Mouse (Mus musculus): ENCODE data around the gene Gadl1.

DNA sequence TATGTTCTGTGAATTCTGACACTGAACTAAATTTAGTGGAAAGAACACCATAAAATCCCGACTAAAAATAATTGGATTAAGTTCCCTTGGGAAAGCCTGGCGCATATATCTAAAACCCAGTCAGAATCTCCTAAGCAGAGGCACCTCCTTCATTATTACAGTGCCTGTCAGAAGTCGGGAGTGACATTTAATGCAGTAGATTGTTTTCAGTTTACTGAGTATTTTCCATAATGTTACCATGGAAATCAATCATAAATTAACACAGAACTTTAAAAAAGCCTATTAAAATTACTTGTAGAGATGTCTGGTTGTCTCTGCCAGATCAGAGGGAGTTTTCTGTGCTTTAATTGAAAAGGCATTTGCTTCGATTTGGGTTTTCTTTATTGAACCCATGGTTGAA, 33.2 kb downstream of the Gadl1 start:
- no peak for TF ChIP-seq CTCF (IDR thresholded peaks at IDR 0.05; ENCODE audit: low read depth)
- TF ChIP-seq EP300 (IDR thresholded peaks at IDR 0.05; ENCODE audit: low read depth), result no peak

Measured in heart, postnatal 0 days (tissue).